Mouse (Mus musculus) olfactory bulb, adult 2 months (tissue): ENCODE results near the gene Oxnad1. TPM values are rescaled to one million over a fixed set of nuclear protein-coding genes. Genes with fewer than 3 reads are reported as not detected.
"Not testable (repeated sequence)": the region's sequence is repeated elsewhere in the genome, so short reads cannot be mapped to it uniquely, and the experiment has no call there.

Experiments
- H3K27ac ChIP-seq: fragments of 200-500 bp; 2 replicates; pipeline ENCODE4 v1.5.1; 2012; ENCODE audit warnings: low read depth, low read length; ENCODE audit not compliant: insufficient read depth
- H3K4me1 ChIP-seq: fragments of 200-500 bp; 2 replicates; pipeline ENCODE4 v1.6.1; 2012; ENCODE audit warnings: low read length; ENCODE audit not compliant: control insufficient read depth, insufficient read depth
- H3K4me3 ChIP-seq: fragments of 200-500 bp; 2 replicates; pipeline ENCODE4 v1.5.1; 2012; ENCODE audit warnings: mild to moderate bottlenecking, low read depth, low read length, moderate library complexity; ENCODE audit not compliant: insufficient read depth
- CTCF ChIP-seq: fragments of 200-500 bp; IDR thresholded peaks from 2 replicates; pipeline ENCODE4 v1.5.1; 2012; ENCODE audit warnings: low read depth, mild to moderate bottlenecking, low read length, moderate library complexity; ENCODE audit not compliant: insufficient read depth
- POLR2A ChIP-seq: fragments of 200-500 bp; IDR thresholded peaks from 2 replicates; pipeline ENCODE4 v1.6.1; 2012; ENCODE audit warnings: mild to moderate bottlenecking, low read depth, low read length, moderate library complexity; ENCODE audit not compliant: insufficient read depth
- WGBS: fragments of 180-500 bp; shearing (Covaris S2); methylation state at CpG from one replicate; pipeline ENCODE4 v1.1.7; 2018; 5-methylcytosine and 5-hydroxymethylcytosine counted together
- polyA plus RNA-seq: library from polyadenylated mRNA; stranded (reverse); fragments of >200 nt; gene quantifications from 2 replicates; pipeline ENCODE4 v1.2.4, GENCODE M21; 2012; ENCODE audit warnings: low replicate concordance; ENCODE audit not compliant: missing spikeins, insufficient read depth, insufficient read length

Gene Oxnad1
- polyA plus RNA-seq, 1 experiment, result not detected

DNA sequence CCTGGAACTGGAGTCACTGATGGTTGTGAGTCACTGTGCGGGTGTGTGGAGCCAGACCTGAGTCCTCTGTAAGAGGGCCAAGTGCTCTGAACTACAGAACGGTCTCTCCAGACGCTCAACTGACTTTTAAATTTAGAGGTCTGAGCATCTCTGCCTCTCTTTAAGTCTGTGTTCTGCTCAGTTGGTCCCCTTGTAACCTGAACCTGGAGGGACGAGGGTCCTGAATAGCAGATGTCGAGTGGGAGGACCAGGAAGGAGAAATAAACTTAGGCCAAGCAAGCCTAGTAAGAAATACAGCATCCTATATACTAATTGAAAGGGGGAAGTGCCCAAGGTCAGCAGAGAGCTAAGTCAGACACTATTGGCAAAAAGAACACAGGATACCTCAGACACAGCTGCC is 11.6 kb downstream of the Oxnad1 start:
- Histone ChIP-seq H3K27ac (no peak overlapping the region), H3K4me3 (no peak overlapping the region), H3K4me1 (no peaks in the 10 kb centered on the region)
- no peak for TF ChIP-seq CTCF
- TF ChIP-seq POLR2A, result no peak
- 88% methylated on average over 5 of the region's 5 CpGs for WGBS

DNA sequence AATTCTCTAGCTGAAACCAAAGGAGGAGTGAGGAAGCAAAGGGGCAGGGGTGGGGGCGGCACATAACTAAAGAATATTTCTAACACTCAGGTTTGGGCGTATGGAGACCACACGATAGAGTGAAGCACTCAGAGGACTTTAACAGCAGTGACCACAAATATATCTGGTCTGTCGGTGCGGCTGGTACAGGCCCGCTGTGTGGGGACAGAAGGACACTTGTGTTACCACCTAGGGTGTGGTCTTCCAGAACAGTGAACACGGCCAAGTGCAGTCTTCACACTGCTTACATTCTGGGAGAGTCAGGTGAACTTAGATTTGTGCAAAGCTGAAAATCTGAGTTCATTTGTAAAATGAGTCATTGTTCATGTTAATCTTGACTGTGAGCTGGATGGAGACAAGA is 12.5 kb downstream of the Oxnad1 start:
- no peak overlapping the region for H3K4me3 ChIP-seq
- TF ChIP-seq CTCF, result no peak
- TF ChIP-seq POLR2A, result no peak
- no peaks in the 10 kb centered on the region for H3K4me1 ChIP-seq
- 95% methylated on average over 7 of the region's 7 CpGs for WGBS
- no peak overlapping the region for H3K27ac ChIP-seq

DNA sequence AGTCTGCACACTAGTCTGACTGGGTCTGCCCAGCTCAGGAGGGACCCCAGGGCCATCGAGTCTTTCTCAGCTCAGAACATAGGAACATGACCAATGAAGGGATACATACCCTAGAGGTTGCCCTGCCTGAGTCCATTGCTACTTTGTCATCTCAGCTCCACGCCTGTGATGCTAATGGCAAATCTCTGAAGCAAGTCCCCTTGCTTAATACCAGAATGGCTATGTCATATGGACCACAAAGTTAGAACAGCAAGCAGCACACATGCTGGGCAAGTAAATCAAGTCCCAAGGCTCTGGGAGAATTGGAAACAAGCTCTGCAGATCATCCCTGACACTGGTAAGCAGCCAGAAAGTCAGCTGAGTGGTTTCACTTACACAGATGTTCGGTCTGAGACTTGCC is 13.8 kb downstream of the Oxnad1 start:
- H3K4me3 ChIP-seq, result no peak overlapping the region
- no peaks in the 10 kb centered on the region for H3K4me1 ChIP-seq
- no peak overlapping the region for H3K27ac ChIP-seq
- WGBS, result 97% methylated on average over 3 of the region's 3 CpGs
- TF ChIP-seq CTCF, result no peak
- TF ChIP-seq POLR2A, result no peak

DNA sequence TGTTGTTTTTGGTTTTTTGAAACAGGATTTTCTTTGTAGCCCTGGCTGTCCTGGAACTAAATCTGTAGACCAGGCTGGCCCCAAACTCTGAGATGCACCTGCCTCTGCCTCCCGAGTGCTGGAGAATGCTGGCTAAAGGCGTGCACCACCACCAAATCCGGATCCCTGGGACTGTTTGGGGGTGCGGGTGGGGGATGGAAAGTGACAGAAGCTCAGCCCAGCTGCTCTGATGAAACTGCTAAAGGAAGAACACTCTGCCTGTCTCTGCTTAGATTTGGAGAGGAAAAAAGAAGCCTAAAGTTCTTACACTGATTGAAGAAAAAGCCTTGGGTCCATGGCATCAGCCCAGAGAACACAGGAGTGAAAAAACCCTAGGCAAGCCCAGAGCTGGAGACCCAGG is 18.4 kb downstream of the Oxnad1 start:
- H3K27ac ChIP-seq, result no peak overlapping the region
- no peaks in the 10 kb centered on the region for H3K4me1 ChIP-seq
- WGBS, result 83% methylated on average over 4 of the region's 4 CpGs
- no peak overlapping the region for H3K4me3 ChIP-seq
- TF ChIP-seq POLR2A (no peak), CTCF (no peak)

DNA sequence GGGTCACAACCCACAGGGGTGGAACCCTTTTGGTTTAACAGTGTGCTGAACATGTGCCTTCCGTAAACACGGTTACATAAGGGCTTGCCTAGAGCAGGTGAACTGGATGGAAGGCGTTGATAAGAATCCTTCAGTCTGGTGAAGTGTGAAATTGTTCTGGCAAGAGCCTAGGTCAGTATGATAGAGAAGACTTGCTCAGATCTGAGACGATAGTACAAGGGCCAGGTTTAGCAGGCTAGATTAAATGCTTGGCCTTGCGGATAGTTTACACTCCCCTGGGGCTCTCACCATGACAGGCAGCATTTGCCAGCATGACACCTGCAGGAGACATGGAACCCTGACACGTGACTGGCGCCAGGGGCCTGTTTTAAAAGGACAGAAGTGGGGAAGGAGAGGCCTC is 20.5 kb downstream of the Oxnad1 start:
- 65% methylated on average over 7 of the region's 7 CpGs for WGBS
- no peak overlapping the region for H3K27ac ChIP-seq
- no peaks in the 10 kb centered on the region for H3K4me1 ChIP-seq
- no peak for TF ChIP-seq POLR2A
- TF ChIP-seq CTCF, result no peak
- no peak overlapping the region for H3K4me3 ChIP-seq

DNA sequence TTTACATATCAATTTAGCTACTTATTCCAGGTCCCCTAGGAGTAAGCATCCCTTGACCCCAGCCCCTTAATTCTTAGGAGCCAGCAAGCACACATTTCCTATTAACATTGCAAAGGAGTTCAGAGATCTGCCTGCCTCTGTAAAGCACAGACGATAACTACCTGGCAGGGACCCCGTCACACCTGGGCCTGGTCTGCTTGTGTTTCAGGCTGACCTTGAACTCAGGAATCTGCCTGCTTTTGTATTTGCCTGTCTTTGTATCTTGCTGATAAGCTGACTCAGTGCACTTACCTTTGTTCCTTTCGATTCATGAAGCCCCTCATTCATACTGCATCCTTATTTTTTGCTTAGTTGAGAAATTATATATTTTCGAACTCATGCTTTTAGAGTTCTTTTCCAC is 21.7 kb downstream of the Oxnad1 start:
- no peak for TF ChIP-seq CTCF
- no peak for TF ChIP-seq POLR2A
- no peaks in the 10 kb centered on the region for H3K4me1 ChIP-seq
- no peak overlapping the region for H3K27ac ChIP-seq
- no peak overlapping the region for H3K4me3 ChIP-seq
- 96% methylated on average over 4 of the region's 4 CpGs for WGBS

DNA sequence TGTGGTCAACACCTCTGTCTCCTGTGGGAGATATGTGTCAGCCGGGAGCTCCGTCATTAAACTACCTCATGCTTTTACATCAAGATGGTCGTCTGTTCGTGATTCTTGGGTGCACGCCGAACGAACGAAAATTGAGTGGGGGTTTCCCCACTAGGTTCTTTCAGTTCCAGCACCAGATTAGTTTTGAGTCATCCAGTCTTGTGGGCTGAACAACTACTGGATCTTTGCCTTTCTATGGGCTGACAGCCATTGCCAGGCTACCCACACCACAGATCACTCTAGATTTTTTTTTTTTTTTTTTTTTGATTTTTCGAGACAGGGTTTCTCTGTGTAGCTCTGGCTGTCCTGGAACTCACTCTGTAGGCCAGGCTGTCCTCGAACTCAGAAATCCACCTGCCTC is 26.9 kb downstream of the Oxnad1 start:
- H3K4me3 ChIP-seq, H3K27ac ChIP-seq, H3K4me1 ChIP-seq: not testable (repeated sequence)
- WGBS, result 93% methylated on average over 10 of the region's 10 CpGs

DNA sequence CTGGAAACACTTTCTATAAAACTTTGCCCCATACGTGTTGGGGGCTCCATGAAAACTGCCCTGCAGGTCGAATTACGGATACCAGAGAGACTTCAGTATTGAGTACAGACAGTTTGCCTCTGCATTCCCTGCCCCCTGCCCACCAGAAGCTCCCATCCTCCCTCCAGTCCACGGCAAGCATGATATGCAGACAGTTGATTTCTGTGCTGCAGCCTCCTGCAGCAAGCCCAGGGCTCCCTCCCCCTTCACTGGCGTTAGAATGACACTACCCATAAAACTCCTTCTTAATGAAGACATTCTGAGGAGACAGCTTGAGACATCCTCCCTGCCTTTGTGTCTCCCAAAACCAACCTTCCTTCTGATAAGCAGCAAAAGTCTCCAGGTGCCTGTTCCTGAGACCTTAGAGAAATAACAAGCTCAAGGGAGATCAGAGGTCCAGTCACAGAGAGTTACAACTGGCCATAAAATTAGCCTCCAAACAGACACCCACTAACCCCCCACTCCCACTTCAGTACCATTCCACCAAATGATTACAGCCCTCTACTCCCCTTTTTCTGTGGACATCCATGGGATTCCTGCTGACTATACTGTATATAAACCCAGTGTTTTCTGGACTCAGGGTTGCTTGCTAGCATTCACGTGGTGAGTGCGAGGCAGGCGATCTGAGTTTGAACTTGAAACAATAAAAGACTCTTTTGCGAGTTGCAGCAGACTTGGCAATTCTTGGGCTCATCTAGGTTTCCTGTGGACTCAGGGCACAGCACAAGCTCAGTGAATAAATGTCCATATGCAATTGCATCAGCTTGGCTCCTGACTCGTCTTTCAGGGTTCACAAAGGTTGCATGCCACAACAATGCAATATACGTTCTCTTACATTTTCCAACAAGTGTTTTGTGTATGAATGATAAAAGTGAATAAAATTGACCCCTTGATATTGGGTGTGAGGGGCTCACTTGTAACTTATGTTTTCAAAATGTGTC is 36.1 kb downstream of the Oxnad1 start:
- TF ChIP-seq POLR2A (no peak), CTCF (no peak)
- 72% methylated on average over 11 of the region's 11 CpGs for WGBS
- no peak overlapping the region for H3K4me3 ChIP-seq
- H3K27ac ChIP-seq, result no peak overlapping the region
- H3K4me1 ChIP-seq, result no peaks in the 10 kb centered on the region

DNA sequence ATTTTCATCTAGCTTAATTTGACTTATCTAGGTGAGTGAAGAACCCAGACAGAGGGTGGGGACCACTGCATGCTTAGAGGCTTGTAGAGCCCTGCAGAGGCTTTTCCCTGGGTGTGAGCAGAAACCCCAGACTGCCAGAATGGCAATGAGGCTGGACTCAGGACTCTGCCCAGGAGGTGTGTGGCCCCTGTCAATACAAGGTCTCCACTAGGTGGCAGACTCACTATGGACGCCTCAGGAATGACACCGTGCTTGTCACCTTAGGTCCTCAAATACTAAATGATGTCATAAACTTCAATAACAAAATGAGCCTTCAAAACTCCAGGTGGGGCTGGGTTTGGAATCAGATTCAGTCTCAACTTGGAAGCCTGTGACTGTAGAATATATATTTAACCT is 36.7 kb downstream of the Oxnad1 start:
- 56% methylated on average over 2 of the region's 2 CpGs for WGBS
- H3K4me1 ChIP-seq, result no peaks in the 10 kb centered on the region
- TF ChIP-seq POLR2A, result no peak
- no peak for TF ChIP-seq CTCF
- no peak overlapping the region for H3K4me3 ChIP-seq
- no peak overlapping the region for H3K27ac ChIP-seq

DNA sequence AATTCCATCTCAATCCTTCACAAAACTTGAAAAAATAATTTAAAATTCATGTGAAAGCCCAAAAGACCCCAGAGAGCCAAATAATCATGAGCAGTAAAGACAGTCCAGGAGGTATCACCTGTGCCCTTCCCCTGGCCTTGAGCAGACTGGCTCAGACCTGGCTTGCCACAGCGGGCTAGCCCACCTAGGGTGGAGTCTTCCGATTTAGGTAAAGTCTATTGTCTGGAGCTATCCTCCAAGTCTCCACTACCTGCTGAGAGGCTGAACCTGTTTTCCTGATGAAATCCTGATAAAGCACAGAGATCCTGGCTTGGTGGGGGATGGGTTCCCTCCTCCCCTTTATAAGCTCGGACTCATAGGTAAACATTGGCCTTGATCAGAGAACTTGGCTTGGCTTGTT is 39.1 kb downstream of the Oxnad1 start:
- Histone ChIP-seq H3K4me1 (no peaks in the 10 kb centered on the region), H3K4me3 (no peak overlapping the region), H3K27ac (no peak overlapping the region)
- TF ChIP-seq POLR2A (no peak), CTCF (no peak)
- 65% methylated on average over 3 of the region's 3 CpGs for WGBS

DNA sequence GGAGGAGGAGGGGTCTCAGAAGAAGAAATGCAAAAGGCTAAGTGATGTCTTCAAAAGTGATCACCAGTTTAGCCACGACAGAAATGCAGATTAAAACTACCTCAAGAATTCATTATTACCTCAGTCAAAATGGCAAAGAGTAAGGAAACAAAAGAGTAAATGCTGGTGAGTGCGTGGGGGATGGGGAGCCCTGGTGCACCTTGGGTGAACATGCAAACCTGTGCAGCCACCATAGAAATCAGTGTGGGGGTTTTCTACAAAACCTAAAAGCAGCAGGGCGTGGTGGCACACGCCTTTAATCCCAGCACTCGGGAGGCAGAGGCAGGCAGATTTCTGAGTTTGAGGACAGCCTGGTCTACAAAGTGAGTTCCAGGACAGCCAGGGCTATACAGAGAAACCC is 40.1 kb downstream of the Oxnad1 start:
- not testable (repeated sequence) for H3K27ac ChIP-seq, H3K4me1 ChIP-seq, H3K4me3 ChIP-seq
- WGBS, result 79% methylated on average over 5 of the region's 5 CpGs
